Mouse (Mus musculus) thymus, postnatal 0 days (tissue): Measurements from ENCODE around the gene Ssr3. TPM values are rescaled to one million over a fixed set of nuclear protein-coding genes. Genes with fewer than 3 reads are reported as not detected.

Source experiments
- DNase-seq: peaks from one replicate; pipeline ENCODE4 v3.0.0-alpha.2; 2015; ENCODE audit warnings: low spot score
- polyA plus RNA-seq: library from polyadenylated mRNA; unstranded; fragments of >200 nt; fragmentation: Nextera tagmentation; extraction: Ambion mirVana; gene quantifications from 2 replicates; pipeline ENCODE4 v1.2.1, GENCODE M21; 2015

Gene Ssr3
- polyA plus RNA-seq, 1 experiment from 2014 or later = 116 TPM

- no peak for DNase-seq
Observed at GRCm38 (mm10) chr3:65374729-65375128, 17.7 kb downstream of the Ssr3 start.

- DNase-seq = no peak
Observed at GRCm38 (mm10) chr3:65373594-65374182, 18.7 kb downstream of the Ssr3 start.

- DNase-seq = no peak
Observed at GRCm38 (mm10) chr3:65372552-65372951, 19.9 kb downstream of the Ssr3 start.

- DNase-seq = no peak
Observed at GRCm38 (mm10) chr3:65367944-65368343, 24.5 kb downstream of the Ssr3 start.

GRCm38 (mm10) chr3:65365921-65366710 is 26.3 kb downstream of the Ssr3 start:
- DNase-seq = no peak

- no peak for DNase-seq
Observed at GRCm38 (mm10) chr3:65365184-65365583, 27.2 kb downstream of the Ssr3 start.

- no peak for DNase-seq
Observed at GRCm38 (mm10) chr3:65363438-65363837, 29.0 kb downstream of the Ssr3 start.

GRCm38 (mm10) chr3:65360163-65360969 is 32.1 kb downstream of the Ssr3 start:
- DNase-seq = no peak

- no peak for DNase-seq
Observed at GRCm38 (mm10) chr3:65358841-65359240, 33.6 kb downstream of the Ssr3 start.

GRCm38 (mm10) chr3:65358275-65358674 is 34.1 kb downstream of the Ssr3 start:
- no peak for DNase-seq

- DNase-seq = no peak
Observed at GRCm38 (mm10) chr3:65355479-65355878, 36.9 kb downstream of the Ssr3 start.

- no peak for DNase-seq
Observed at GRCm38 (mm10) chr3:65353263-65354037, 39.0 kb downstream of the Ssr3 start.

- peak; percentile 28 for DNase-seq
Observed at GRCm38 (mm10) chr3:65352278-65353127, 39.9 kb downstream of the Ssr3 start.

- DNase-seq = no peak
Observed at GRCm38 (mm10) chr3:65346176-65346575, 46.2 kb downstream of the Ssr3 start.

GRCm38 (mm10) chr3:65340173-65340951 is 52.1 kb downstream of the Ssr3 start:
- DNase-seq = no peak

GRCm38 (mm10) chr3:65337835-65338464 is 54.5 kb downstream of the Ssr3 start:
- no peak for DNase-seq
